Mouse (Mus musculus): ENCODE results near the gene Defa26. TPM values are rescaled to one million over a fixed set of nuclear protein-coding genes. Genes with fewer than 3 reads are reported as not detected.
"Not testable (repeated sequence)": the region's sequence is repeated elsewhere in the genome, so short reads cannot be mapped to it uniquely, and the experiment has no call there.

Gene Defa26
- polyA plus RNA-seq (2011; ENCODE audit: insufficient read depth, insufficient read length, low read depth, missing spikeins): not detected in 2 replicates

GRCm38 (mm10) chr8:21617883-21618282, at the start of gene Defa26:
Gene Defa26, plus strand, starts transcription at chr8:21618183.
- not testable (repeated sequence) for H3K9ac ChIP-seq (ENCODE audit: low read depth, poor library complexity, severe bottlenecking); H3K27ac ChIP-seq (ENCODE audit: insufficient read depth, low read length); H3K36me3 ChIP-seq (ENCODE audit: control insufficient read depth, insufficient read depth, low read length, poor library complexity, severe bottlenecking); H3K27me3 ChIP-seq (ENCODE audit: control insufficient read depth, insufficient read depth, low read length, poor library complexity, severe bottlenecking); H3K4me3 ChIP-seq (ENCODE audit: low read depth, low read length); H3K9me3 ChIP-seq (replicated peaks; ENCODE audit: control insufficient read depth, insufficient read depth, low read length, poor library complexity, severe bottlenecking); H3K4me1 ChIP-seq (ENCODE audit: control insufficient read depth, insufficient read depth, low read length)

GRCm38 (mm10) chr8:21582706-21583105, 35.3 kb upstream of the Defa26 start, which contains the start of gene Defa28:
Gene Defa28, plus strand, starts transcription at chr8:21583006.
- not testable (repeated sequence) for H3K9me3 ChIP-seq (replicated peaks; ENCODE audit: control insufficient read depth, insufficient read depth, low read length, poor library complexity, severe bottlenecking); H3K36me3 ChIP-seq (ENCODE audit: control insufficient read depth, insufficient read depth, low read length, poor library complexity, severe bottlenecking); H3K9ac ChIP-seq (ENCODE audit: low read depth, poor library complexity, severe bottlenecking)

GRCm38 (mm10) chr8:21594408-21594807, 23.6 kb upstream of the Defa26 start, which contains the start of gene Gm7861:
Gene Gm7861, minus strand, starts transcription at chr8:21594508.
- not testable (repeated sequence) for H3K27me3 ChIP-seq (ENCODE audit: control insufficient read depth, insufficient read depth, low read length, poor library complexity, severe bottlenecking); H3K4me3 ChIP-seq (ENCODE audit: low read depth, low read length); H3K36me3 ChIP-seq (ENCODE audit: control insufficient read depth, insufficient read depth, low read length, poor library complexity, severe bottlenecking); H3K4me1 ChIP-seq (ENCODE audit: control insufficient read depth, insufficient read depth, low read length); H3K9ac ChIP-seq (ENCODE audit: low read depth, poor library complexity, severe bottlenecking); H3K9me3 ChIP-seq (replicated peaks; ENCODE audit: control insufficient read depth, insufficient read depth, low read length, poor library complexity, severe bottlenecking); H3K27ac ChIP-seq (ENCODE audit: insufficient read depth, low read length)

More at GRCm38 (mm10) chr8:21582706-21583105, 35.3 kb upstream of the Defa26 start, which contains the start of gene Defa28:
- not testable (repeated sequence) for H3K4me3 ChIP-seq (ENCODE audit: low read depth, low read length); H3K4me1 ChIP-seq (ENCODE audit: control insufficient read depth, insufficient read depth, low read length); H3K27me3 ChIP-seq (ENCODE audit: control insufficient read depth, insufficient read depth, low read length, poor library complexity, severe bottlenecking); H3K27ac ChIP-seq (ENCODE audit: insufficient read depth, low read length)

- not testable (repeated sequence) for H3K4me1 ChIP-seq (ENCODE audit: control insufficient read depth, insufficient read depth, low read length); H3K27ac ChIP-seq (ENCODE audit: insufficient read depth, low read length); H3K27me3 ChIP-seq (ENCODE audit: control insufficient read depth, insufficient read depth, low read length, poor library complexity, severe bottlenecking); H3K4me3 ChIP-seq (ENCODE audit: low read depth, low read length); H3K9me3 ChIP-seq (replicated peaks; ENCODE audit: control insufficient read depth, insufficient read depth, low read length, poor library complexity, severe bottlenecking); H3K9ac ChIP-seq (ENCODE audit: low read depth, poor library complexity, severe bottlenecking); H3K36me3 ChIP-seq (ENCODE audit: control insufficient read depth, insufficient read depth, low read length, poor library complexity, severe bottlenecking)
Observed at GRCm38 (mm10) chr8:21655480-21655879, 37.5 kb downstream of the Defa26 start, which contains the start of gene Defa17. Gene Defa17, plus strand, starts transcription at chr8:21655780.

- not testable (repeated sequence) for H3K9ac ChIP-seq (ENCODE audit: low read depth, poor library complexity, severe bottlenecking); H3K4me3 ChIP-seq (ENCODE audit: low read depth, low read length); H3K27ac ChIP-seq (ENCODE audit: insufficient read depth, low read length); H3K27me3 ChIP-seq (ENCODE audit: control insufficient read depth, insufficient read depth, low read length, poor library complexity, severe bottlenecking); H3K36me3 ChIP-seq (ENCODE audit: control insufficient read depth, insufficient read depth, low read length, poor library complexity, severe bottlenecking); H3K4me1 ChIP-seq (ENCODE audit: control insufficient read depth, insufficient read depth, low read length); H3K9me3 ChIP-seq (replicated peaks; ENCODE audit: control insufficient read depth, insufficient read depth, low read length, poor library complexity, severe bottlenecking)
Observed at GRCm38 (mm10) chr8:21665497-21665896, 47.5 kb downstream of the Defa26 start, which contains the start of gene Defa34. Gene Defa34, plus strand, starts transcription at chr8:21665797.

Other genes starting within 250 kb of the Defa26 start
- gene Defa2, start 239.7 kb upstream of the Defa26 start, polyA plus RNA-seq (2011; ENCODE audit: insufficient read depth, insufficient read length, low read depth, missing spikeins): not detected in 2 replicates
- gene Defa33, start 226.4 kb upstream of the Defa26 start, polyA plus RNA-seq (2011; ENCODE audit: insufficient read depth, insufficient read length, low read depth, missing spikeins): not detected in 2 replicates
- gene Defa36, start 190.8 kb upstream of the Defa26 start, polyA plus RNA-seq (2011; ENCODE audit: insufficient read depth, insufficient read length, low read depth, missing spikeins): not detected in 2 replicates
- not detected in 2 replicates for gene Gm7849, start 161.6 kb upstream of the Defa26 start, polyA plus RNA-seq (2011; ENCODE audit: insufficient read depth, insufficient read length, low read depth, missing spikeins)
- gene Defa20, start 108.9 kb upstream of the Defa26 start, polyA plus RNA-seq (2011; ENCODE audit: insufficient read depth, insufficient read length, low read depth, missing spikeins): not detected in 2 replicates
- gene Defa32, start 89.2 kb upstream of the Defa26 start, polyA plus RNA-seq (2011; ENCODE audit: insufficient read depth, insufficient read length, low read depth, missing spikeins): not detected in 2 replicates
- gene Defa37, start 52.8 kb upstream of the Defa26 start, polyA plus RNA-seq (2011; ENCODE audit: insufficient read depth, insufficient read length, low read depth, missing spikeins): not detected in 2 replicates
- gene Defa28, start 35.2 kb upstream of the Defa26 start, polyA plus RNA-seq (2011; ENCODE audit: insufficient read depth, insufficient read length, low read depth, missing spikeins): not detected in 2 replicates
- gene Gm7861, start 23.7 kb upstream of the Defa26 start, polyA plus RNA-seq (2011; ENCODE audit: insufficient read depth, insufficient read length, low read depth, missing spikeins): not detected in 2 replicates
- not detected in 2 replicates for gene Defa17, start 37.6 kb downstream of the Defa26 start, polyA plus RNA-seq (2011; ENCODE audit: insufficient read depth, insufficient read length, low read depth, missing spikeins)
- not detected in 2 replicates for gene Defa34, start 47.6 kb downstream of the Defa26 start, polyA plus RNA-seq (2011; ENCODE audit: insufficient read depth, insufficient read length, low read depth, missing spikeins)
- gene AY761184, start 85.5 kb downstream of the Defa26 start, polyA plus RNA-seq (2011; ENCODE audit: insufficient read depth, insufficient read length, low read depth, missing spikeins): not detected in 2 replicates
- not detected in 2 replicates for gene Defa24, start 116.3 kb downstream of the Defa26 start, polyA plus RNA-seq (2011; ENCODE audit: insufficient read depth, insufficient read length, low read depth, missing spikeins)
- not detected in 2 replicates for gene Defb50, start 205.4 kb downstream of the Defa26 start, polyA plus RNA-seq (2011; ENCODE audit: insufficient read depth, insufficient read length, low read depth, missing spikeins)
- not detected in 2 replicates for gene Defb2, start 221.7 kb downstream of the Defa26 start, polyA plus RNA-seq (2011; ENCODE audit: insufficient read depth, insufficient read length, low read depth, missing spikeins)
- not detected in 2 replicates for gene Defb10, start 240.7 kb downstream of the Defa26 start, polyA plus RNA-seq (2011; ENCODE audit: insufficient read depth, insufficient read length, low read depth, missing spikeins)

Data from ES-Bruce4 (cell line).